Mouse (Mus musculus) Patski (cell line): ENCODE results near the gene Pde6g. TPM values are rescaled to one million over a fixed set of nuclear protein-coding genes. Genes with fewer than 3 reads are reported as not detected.
A peak's percentile ranks its signal among the peaks of the same experiment; 100 is the strongest.

Source experiments
- ATAC-seq: fragments of 100-300 bp; one replicate; pipeline ENCODE4 v1.8.0; 2021
- CTCF ChIA-PET: fragments of 350-600 bp; sonication (Branson Sonifier 250); formaldehyde crosslinking; loops from one replicate; lab custom pipeline; 2022; ENCODE audit warnings: inconsistent platforms; lab: Charles Lee
- POLR2A ChIA-PET: fragments of 350-600 bp; sonication (Branson Sonifier 250); formaldehyde crosslinking; loops from one replicate; lab custom pipeline; 2022; ENCODE audit warnings: antibody characterized with exemption, inconsistent platforms; lab: Charles Lee
- DNase-seq: peaks from one replicate; pipeline ENCODE4 v3.0.0-alpha.2; 2011; ENCODE audit warnings: low read depth, low spot score
- H3K27me3 ChIP-seq: fragments of 371-371 bp; one replicate; pipeline ENCODE4 v1.5.1; 2021
- CTCF ChIP-seq: fragments of 100-300 bp; IDR thresholded peaks from one replicate; pipeline ENCODE4 v1.5.1; 2021
- in situ Hi-C: fragments of 300-500 bp; cut with MboI; formaldehyde crosslinking; loops from 3 replicates; pipeline ENCODE4 v1.11.1; 2018; ENCODE audit warnings: low pct_unique_long_range_greater_than_20kb, mixed read lengths
- polyA plus RNA-seq: library from polyadenylated mRNA; unstranded; gene quantifications from one replicate; pipeline ENCODE4 v1.2.3, GENCODE M21; 2021

Gene Pde6g
- polyA plus RNA-seq, 1 experiment from 2014 or later: 0.24 TPM

GRCm38 (mm10) chr11:120472052-120472451, 18.8 kb upstream of the Pde6g start:
- POLR2A ChIA-PET: no interaction called here
- CTCF ChIA-PET: interaction anchor here (1.8 kb wide), 1 partner anchor 17 kb away, joined by 6 read pairs; no protein-coding TSS in a partner anchor
- H3K27me3 ChIP-seq: no peaks in the 10 kb centered on the region
- ATAC-seq: no peak
- TF ChIP-seq CTCF: no peak
- DNase-seq: no peak
- in situ Hi-C loops: no loop called here

GRCm38 (mm10) chr11:120467736-120468092, 14.4 kb upstream of the Pde6g start:
- in situ Hi-C loops: no loop called here
- TF ChIP-seq CTCF: no peak
- no peaks in the 10 kb centered on the region for H3K27me3 ChIP-seq
- CTCF ChIA-PET: interaction anchor here (0.8 to 1.4 kb wide), 2 partner anchors 10 to 22 kb away, joined by 4 to 5 read pairs; partner anchors contain the start of genes Ccdc137 and Oxld1
- ATAC-seq: no peak
- DNase-seq: no peak
- POLR2A ChIA-PET: interaction anchor here (0.7 to 1.9 kb wide), 8 partner anchors 11 to 165 kb away, joined by 3 to 6 read pairs (median 3); partner anchors contain the start of genes Mrpl12 and Slc25a10

- ChIA-PET POLR2A (interaction anchor here (0.7 to 1.9 kb wide), 9 partner anchors 10 to 165 kb away, joined by 3 to 7 read pairs (median 4); partner anchors contain the start of genes Ccdc137, Mrpl12, Oxld1 and Slc25a10), CTCF (interaction anchor here (0.8 to 1.5 kb wide), 4 partner anchors 9 to 43 kb away, joined by 3 to 5 read pairs (median 4); partner anchors contain the start of genes Ccdc137, Mrpl12 and Oxld1)
- ATAC-seq (peak; percentile 98), DNase-seq (peak; percentile 83)
- no peak for TF ChIP-seq CTCF
- in situ Hi-C loops: no loop called here
- no peaks in the 10 kb centered on the region for H3K27me3 ChIP-seq
Observed at GRCm38 (mm10) chr11:120467051-120467735, 13.9 kb upstream of the Pde6g start, which contains the start of gene Arl16. Gene Arl16, minus strand, starts transcription at chr11:120467607.

- in situ Hi-C loops: no loop called here
- CTCF ChIA-PET: interaction anchor here (1.5 kb wide), 1 partner anchor 19 kb away, joined by 3 read pairs; the partner anchor contains the start of gene Mrpl12
- TF ChIP-seq CTCF: no peak
- DNase-seq (no peak), ATAC-seq (no peak)
- POLR2A ChIA-PET: interaction anchor here (1.6 to 1.8 kb wide), 2 partner anchors 8 to 19 kb away, joined by 4 to 7 read pairs; partner anchors contain the start of genes Ccdc137, Mrpl12 and Oxld1
- H3K27me3 ChIP-seq: no peaks in the 10 kb centered on the region
Observed at GRCm38 (mm10) chr11:120465521-120465920, 12.2 kb upstream of the Pde6g start.

- ATAC-seq: no peak
- CTCF ChIA-PET: interaction anchor here (0.7 to 1.0 kb wide), 2 partner anchors 10 to 25 kb away, joined by 3 to 6 read pairs; no protein-coding TSS in a partner anchor
- in situ Hi-C loops: no loop called here
- no peaks in the 10 kb centered on the region for H3K27me3 ChIP-seq
- DNase-seq: no peak
- TF ChIP-seq CTCF: no peak
- POLR2A ChIA-PET: interaction anchor here (1.1 kb wide), 1 partner anchor 32 kb away, joined by 3 read pairs; no protein-coding TSS in a partner anchor
Observed at GRCm38 (mm10) chr11:120464365-120464764, 11.1 kb upstream of the Pde6g start.

GRCm38 (mm10) chr11:120463536-120463935, 10.2 kb upstream of the Pde6g start:
- no peak for TF ChIP-seq CTCF
- in situ Hi-C loops: no loop called here
- no peaks in the 10 kb centered on the region for H3K27me3 ChIP-seq
- no peak for ATAC-seq
- POLR2A ChIA-PET: interaction anchor here (1.1 kb wide), 1 partner anchor 33 kb away, joined by 3 read pairs; no protein-coding TSS in a partner anchor
- DNase-seq: no peak
- CTCF ChIA-PET: no interaction called here

GRCm38 (mm10) chr11:120458847-120459597, 5.7 kb upstream of the Pde6g start:
- ATAC-seq: no peak
- CTCF ChIA-PET: no interaction called here
- in situ Hi-C loops: no loop called here

GRCm38 (mm10) chr11:120457772-120458751, 4.8 kb upstream of the Pde6g start, which contains the start of the genes Oxld1 and Ccdc137:
Gene Oxld1, minus strand, starts transcription at chr11:120458068.
Gene Ccdc137, plus strand, starts transcription at chr11:120458115.
- in situ Hi-C loops: no loop called here
- TF ChIP-seq CTCF: no peak
- ChIA-PET POLR2A (interaction anchor here (0.6 to 2.0 kb wide), 4 partner anchors 9 to 67 kb away, joined by 3 to 7 read pairs (median 6); partner anchors contain the start of genes Arl16, Mrpl12 and Nploc4), CTCF (interaction anchor here (0.8 to 1.4 kb wide), 2 partner anchors 9 kb away, joined by 4 read pairs; partner anchors contain the start of gene Arl16)
- H3K27me3 ChIP-seq: no peaks in the 10 kb centered on the region
- no peak for DNase-seq
- ATAC-seq: peak; percentile 84

More at GRCm38 (mm10) chr11:120458847-120459597, 5.7 kb upstream of the Pde6g start:
- H3K27me3 ChIP-seq: no peaks in the 10 kb centered on the region
- POLR2A ChIA-PET: no interaction called here
- TF ChIP-seq CTCF: no peak
- no peak for DNase-seq

- no peak for TF ChIP-seq CTCF
- ATAC-seq: peak; percentile 5
- no peak for DNase-seq
- ChIA-PET POLR2A (interaction anchor here (0.6 to 2.0 kb wide), 5 partner anchors 9 to 66 kb away, joined by 3 to 7 read pairs (median 5); partner anchors contain the start of genes Arl16, Mrpl12 and Nploc4), CTCF (interaction anchor here (0.8 to 1.4 kb wide), 2 partner anchors 8 to 10 kb away, joined by 4 read pairs; partner anchors contain the start of gene Arl16)
- in situ Hi-C loops: no loop called here
- no peaks in the 10 kb centered on the region for H3K27me3 ChIP-seq
Observed at GRCm38 (mm10) chr11:120457370-120457769, 4.1 kb upstream of the Pde6g start.
